ENCODE assay signal across 10 mouse cellular contexts in genomic region chr5:25181004-25181531, GRCm38 (mm10). TPM values are rescaled to one million over a fixed set of nuclear protein-coding genes. Genes with fewer than 3 reads are reported as not detected.
DNase-seq lines count a peak whose midpoint lies in the region; ATAC-seq lines count a peak whose summit lies in the region.
"Had no signal": no experiment of that assay in that cellular context is flagged by ENCODE, and none has a peak within 500 bp of the region (broad histone marks: within the 10 kb centered on the region; RNA-seq: fewer than 3 reads in every experiment).

Gene Galntl5 (plus strand): TSS chr5:25181460.

- peak; percentile 59 for DNase-seq in kidney, adult 11 months
- DNase-seq in kidney, postnatal 4 days: no peak
- peak; percentile 67 for DNase-seq in adipocyte (ENCODE audit: low spot score)
- DNase-seq in lung, postnatal 25 days (ENCODE audit: low spot score): peak; percentile 29
- no peak for DNase-seq in embryo, embryonic 10 days (ENCODE audit: low spot score)
- no peak for DNase-seq in urinary bladder, postnatal 4 days (ENCODE audit: low spot score in 2 of 2)
- DNase-seq: cerebellum, adult 11 months; forebrain, postnatal 0 days had no signal

- peak; percentile 91 for ATAC-seq in granulocyte monocyte progenitor cell, adult 5-6 weeks (replicated peaks; ENCODE audit: poor library complexity, severe bottlenecking)
- ATAC-seq: forebrain, postnatal 0 days had no signal

RNA-seq across cellular contexts. Expression of gene Galntl5, which starts in this region (rescaled TPM):
- not detected in 2 replicates for total RNA-seq in granulocyte monocyte progenitor cell, adult 5-6 weeks (2014; fragmentation: Nextera tagmentation)
- not detected in 2 replicates for total RNA-seq in granulocyte monocyte progenitor cell, adult 5-6 weeks (2017)
- total RNA-seq: forebrain, postnatal 0 days; left cerebral cortex, postnatal 10 days had no signal

Comparison
In these comparisons a context has a peak if more than half of its experiments do, and no peak if none do; other contexts are left out.
1. DNase-seq: peak in kidney, adult 11 months (single experiment), adipocyte (single experiment) and lung, postnatal 25 days (single experiment); none in kidney, postnatal 4 days (0 of 2), embryo, embryonic 10 days (single experiment) and urinary bladder, postnatal 4 days (0 of 2).
2. Peak in ATAC-seq in granulocyte monocyte progenitor cell, adult 5-6 weeks; RNA of the gene not detected or under 1 TPM.